Mouse (Mus musculus): ENCODE data around the gene Atp6v1c2.

Atp6v1c2 gene

GRCm38 (mm10) chr12:17324549-17325470, 4.3 kb downstream of the Atp6v1c2 start:
- DNase-seq, result peak; percentile 67

DNA sequence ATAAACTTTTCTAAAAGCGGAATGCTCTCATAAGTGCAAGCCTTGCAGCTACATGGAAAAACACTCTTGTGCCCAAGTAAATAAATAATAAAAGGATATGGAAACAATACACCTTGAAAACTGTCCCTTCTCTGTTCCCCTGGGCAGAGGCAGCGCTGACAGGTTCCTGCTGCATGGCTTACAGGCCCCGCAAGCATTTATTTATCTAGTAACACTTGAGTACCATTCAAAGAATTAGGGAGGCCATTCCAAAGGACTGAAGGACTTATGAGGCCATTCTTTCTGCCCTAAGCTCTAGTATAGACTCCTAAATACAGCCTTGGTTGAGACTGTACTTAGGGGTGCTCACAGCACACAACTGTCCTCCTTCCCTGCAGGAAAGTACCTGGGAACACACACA, 10.7 kb downstream of the Atp6v1c2 start:
- DNase-seq, result no peak

DNA sequence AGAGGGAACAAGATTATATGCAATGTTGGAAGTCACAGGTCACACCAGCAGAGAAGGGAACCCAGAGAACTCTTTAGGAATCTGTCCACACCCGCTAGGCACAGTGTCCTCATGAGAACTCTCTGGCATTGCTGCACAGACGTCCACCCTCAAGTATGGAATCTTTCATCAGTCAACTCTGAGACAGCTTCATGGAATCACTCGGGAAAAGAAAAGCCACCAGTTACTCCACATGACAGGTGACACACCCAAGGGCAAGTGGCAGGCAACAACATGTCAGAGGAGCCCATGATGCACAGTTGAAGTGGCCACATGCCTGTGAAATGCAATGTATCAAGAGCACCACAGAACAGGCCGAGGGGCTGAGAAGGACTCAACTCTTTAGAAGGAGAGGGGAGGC, 11.2 kb downstream of the Atp6v1c2 start:
- no peak for DNase-seq

- no peak for DNase-seq
These were observed 13.1 kb downstream of the Atp6v1c2 start for GRCm38 (mm10) chr12:17316096-17316495.

GRCm38 (mm10) chr12:17310852-17311839, 18.0 kb downstream of the Atp6v1c2 start:
- DNase-seq, result no peak

DNA sequence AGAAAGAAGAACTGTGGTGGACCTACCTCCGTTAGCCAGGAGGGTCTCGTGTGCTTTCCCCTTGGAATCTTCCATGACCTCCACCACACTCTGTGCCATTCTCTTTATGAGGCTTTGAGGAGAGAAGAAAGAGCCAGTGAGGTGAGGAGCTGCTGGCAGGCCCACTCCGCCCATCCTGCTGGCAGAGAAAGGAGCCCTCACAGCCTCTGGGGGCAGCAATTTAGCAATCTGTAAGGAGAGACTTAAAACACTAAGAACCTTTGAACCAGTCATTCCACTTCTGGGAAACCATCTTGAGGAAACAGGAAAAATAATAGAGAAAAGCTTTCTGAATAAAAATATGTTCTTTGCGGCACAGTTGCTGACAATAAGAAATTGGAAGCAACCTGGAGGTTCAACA, 20.9 kb downstream of the Atp6v1c2 start:
- DNase-seq, result no peak

- no peak for DNase-seq
These were observed 23.7 kb downstream of the Atp6v1c2 start for GRCm38 (mm10) chr12:17305445-17305844.

DNA sequence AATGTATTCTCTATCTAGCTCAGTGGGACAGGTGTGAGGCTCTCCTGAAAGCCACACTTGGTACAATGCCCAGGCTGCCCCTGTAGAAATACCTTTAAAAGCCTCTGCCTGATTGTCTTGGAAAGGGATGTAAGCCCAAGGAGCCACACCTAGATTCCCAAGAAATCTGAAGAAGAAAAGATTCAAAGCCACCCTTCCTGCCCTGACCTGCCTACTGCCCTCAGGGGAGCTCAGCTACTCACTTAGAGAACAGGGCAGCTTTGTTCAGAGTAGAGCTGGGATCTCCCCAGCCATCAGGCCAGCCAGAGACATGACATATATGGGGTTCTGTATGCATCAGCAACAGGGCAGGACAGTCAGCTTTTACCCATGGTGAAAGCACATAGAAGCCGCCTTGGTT, 29.3 kb downstream of the Atp6v1c2 start:
- no peak for DNase-seq

- no peak for DNase-seq
These were observed 32.3 kb downstream of the Atp6v1c2 start for GRCm38 (mm10) chr12:17296899-17297298.

DNA sequence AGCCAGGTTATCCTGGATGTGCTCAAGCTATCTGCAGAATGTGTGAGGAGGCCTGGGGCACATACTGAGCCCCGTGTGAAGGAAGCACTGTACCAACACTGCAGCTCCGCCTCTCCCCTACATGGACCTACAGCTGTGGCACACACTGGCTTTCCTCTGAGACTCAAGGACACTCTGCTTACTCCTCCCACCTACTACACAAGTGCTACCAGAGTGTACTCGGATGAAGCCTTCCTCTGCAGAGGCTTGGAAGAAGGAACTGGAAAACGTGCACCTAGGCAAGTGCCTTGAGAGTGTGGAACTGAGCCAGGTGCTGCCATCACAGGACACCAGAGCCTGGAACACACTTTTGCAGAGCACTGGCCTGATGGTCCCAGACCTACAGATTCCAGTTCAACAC, 38.6 kb downstream of the Atp6v1c2 start:
- no peak for DNase-seq

DNA sequence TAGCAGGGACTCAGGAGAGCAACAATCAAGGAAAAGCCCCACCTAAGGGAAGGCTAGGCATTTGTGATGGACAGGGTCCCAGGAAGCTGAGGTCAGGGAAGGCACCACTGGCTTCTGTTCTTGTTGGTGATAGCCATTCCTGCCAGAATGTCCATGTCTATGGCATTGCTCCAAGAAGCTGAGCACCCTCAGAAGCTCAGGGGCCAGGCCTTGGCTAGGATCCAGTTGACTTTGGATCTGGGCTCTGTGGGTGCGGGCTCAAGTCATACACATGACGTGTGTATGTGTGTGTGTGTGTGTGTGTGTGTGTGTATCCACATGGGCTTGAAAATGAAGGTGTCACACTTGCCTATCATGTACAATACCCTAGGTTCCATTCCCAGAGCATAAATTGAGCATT, 39.2 kb downstream of the Atp6v1c2 start:
- DNase-seq, result no peak

DNA sequence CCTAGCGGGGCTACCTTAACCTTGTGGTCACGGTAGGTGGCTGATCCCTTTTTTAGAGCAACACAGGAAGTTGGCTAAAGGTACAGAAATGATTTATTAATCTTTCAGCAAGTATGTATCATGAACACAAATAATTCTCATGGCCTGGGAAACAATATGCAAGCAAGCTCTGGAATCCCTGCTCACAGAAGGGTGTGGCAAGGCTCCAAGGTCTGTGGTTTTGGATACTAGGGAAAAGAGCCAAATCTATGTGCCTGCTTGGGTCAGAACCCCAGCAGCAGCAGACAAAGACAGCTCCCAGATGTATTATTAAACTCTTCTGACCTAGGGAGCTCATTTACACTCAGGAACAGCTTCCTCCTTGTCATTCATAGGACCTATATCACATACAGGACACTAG, 40.1 kb downstream of the Atp6v1c2 start:
- no peak for DNase-seq

DNA sequence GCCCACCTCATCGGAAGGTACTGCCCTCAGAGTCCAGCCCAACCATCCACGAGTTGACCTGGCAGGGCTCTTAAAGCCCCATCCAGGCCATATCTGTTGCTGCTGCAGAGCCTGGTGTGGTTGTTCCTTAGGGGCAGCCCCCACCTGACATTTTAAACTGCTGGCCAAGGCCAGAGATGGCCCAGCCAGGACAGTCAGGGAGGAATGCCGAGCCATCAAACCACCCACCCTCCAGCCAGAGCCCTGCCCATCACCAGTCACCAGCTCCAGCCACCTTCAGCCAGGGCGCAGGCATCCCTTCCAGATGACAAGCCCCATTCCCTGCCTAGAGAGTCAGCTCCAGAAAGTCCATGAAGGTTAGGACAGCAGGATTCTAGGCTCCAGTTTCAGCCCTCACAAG, 40.7 kb downstream of the Atp6v1c2 start:
- DNase-seq, result no peak

DNA sequence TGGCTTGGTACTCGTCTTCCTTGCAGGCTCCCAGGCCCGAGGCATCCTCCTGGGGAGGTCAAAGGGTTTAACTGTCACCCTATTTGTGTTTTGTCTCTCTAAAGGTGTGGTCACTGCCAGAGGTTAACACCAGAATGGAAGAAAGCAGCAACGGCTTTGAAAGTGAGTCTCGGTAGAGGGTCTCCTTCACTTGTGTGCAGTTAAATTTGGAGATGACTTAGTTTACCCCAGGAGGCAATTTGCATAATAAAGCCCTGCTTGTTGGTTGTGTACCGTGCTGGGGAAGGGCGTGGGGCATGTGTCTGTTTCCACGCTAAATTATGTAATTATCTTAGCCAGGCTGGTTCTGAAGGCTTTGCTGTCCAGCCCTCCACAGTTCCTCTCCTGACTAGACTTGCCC, 55.3 kb downstream of the Atp6v1c2 start:
- DNase-seq, result no peak

DNA sequence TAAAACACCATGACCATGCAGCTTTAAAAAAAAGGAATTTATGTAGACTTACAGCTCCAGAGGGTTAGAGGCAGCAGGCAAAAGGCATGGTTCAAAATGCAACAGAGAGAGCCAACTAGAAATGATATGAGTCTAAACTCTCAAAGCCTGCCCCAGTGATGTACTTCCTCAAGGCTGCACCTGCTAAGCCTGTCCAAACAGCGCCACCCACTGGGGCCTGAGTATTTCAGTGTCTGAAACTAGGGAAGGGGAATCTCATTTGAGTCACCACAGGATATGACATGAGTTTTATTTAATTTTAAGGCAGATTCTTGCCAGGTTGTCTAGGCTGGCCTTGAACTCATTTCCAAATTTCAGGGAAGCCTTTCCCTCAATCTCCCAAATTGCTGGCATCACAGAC, 57.9 kb downstream of the Atp6v1c2 start:
- DNase-seq, result peak; percentile 25

GRCm38 (mm10) chr12:17267316-17267715, 61.8 kb downstream of the Atp6v1c2 start:
- no peak for DNase-seq

DNA sequence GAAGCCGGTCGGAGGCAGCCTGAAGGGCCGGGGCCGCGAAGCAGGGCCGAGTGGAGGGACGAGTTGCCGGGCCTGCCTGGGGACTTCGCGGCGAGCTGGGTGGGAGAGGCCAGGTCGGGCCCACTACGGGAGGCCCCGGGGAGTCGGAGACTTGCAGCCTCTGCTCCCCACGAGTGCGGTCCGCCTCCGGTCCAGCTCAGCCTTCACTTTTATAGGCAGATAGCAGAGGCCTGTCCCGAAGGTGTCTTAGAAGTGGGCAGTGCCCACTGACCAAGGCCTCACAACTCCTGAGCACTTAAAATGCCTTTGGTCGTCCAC, 62.5 kb downstream of the Atp6v1c2 start:
- DNase-seq, result no peak

DNA sequence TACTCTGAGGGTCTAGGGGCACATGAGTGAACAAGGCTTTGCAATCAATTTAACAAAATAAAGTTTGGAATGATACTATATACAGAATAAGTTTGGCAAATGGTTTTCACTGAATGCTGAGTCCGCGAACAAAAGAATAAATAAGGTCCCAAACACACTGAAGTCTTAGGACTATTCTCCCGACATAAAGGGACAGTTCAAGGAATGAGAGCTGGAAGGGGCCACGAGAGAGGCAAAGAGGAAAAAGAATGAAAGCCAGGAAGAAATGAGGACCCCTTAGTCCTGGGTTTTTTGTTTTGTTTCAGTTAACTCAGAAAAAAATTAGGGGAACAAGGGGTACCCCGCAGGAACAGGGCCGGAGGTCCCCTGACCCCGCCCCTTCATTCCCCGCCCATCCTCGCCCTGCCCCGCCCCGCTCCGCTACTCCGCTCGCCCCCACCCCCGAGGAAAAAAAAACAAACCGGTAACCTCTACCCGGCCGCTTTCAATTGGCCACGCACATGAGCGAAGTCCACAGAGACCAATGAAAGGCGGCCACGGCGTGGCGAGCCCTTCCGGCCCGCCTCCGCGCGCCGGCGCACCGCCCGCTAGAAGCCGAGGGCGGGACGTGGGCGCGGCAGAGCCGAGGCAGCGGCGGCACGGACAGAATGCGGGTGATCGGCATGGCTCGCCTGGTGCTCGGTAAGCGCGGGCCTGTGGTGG, 63.0 kb downstream of the Atp6v1c2 start, which contains the start of gene Pdia6:
Pdia6 (plus strand) TSS at position 575 of the 702 bp plus-strand sequence.
- DNase-seq, result peak; percentile 93

DNA sequence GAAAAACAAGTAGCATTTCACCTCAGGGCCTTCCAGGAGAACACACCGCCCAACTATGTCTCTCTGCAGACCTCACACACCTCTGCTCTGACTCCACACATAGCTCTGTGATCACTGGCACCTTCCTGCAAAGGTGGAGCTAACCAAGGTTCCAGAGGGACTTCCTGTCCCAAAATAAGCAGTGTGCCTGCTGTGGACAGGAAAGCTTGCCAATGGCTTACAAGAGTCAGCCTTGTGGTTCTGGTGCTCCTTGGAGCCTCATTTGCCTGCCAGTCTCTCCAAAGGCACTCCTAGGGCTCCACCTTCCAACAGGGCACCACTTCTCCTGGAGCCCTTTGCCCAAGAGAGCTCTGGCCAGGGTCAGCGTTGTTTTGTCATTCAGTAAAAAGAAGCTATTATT, 64.3 kb downstream of the Atp6v1c2 start:
- DNase-seq, result no peak

GRCm38 (mm10) chr12:17263881-17264280, 65.3 kb downstream of the Atp6v1c2 start:
- no peak for DNase-seq

DNA sequence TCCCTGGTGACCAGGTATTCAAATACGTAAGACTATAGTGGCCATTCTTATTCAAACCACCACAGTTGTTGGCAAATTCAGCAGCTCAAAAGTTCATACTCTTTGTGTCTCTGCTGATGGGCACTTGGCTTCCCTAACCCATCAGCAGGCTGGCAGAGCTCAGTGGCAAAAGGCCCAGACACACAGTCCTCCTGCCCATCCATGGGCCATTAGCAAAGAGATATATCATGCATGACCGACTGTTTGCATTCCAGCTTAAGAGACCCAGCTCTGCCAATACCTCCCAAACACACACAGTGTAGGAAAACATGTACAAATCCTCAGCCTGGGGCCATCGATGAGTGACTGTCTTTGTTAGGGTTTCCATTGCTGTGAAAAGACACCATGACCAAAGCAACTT, 68.2 kb downstream of the Atp6v1c2 start:
- DNase-seq, result no peak

GRCm38 (mm10) chr12:17258431-17258830, 70.7 kb downstream of the Atp6v1c2 start:
- DNase-seq, result no peak

GRCm38 (mm10) chr12:17256905-17257304, 72.3 kb downstream of the Atp6v1c2 start:
- DNase-seq, result peak; percentile 40

Data from kidney, adult 18-20 months (tissue).